Mouse (Mus musculus): ENCODE results near the gene Lenep.

GRCm38 (mm10) chr3:89402693-89403092 is at the start of gene Lenep:
- no peak for TF ChIP-seq POLR2A (IDR thresholded peaks at IDR 0.05; ENCODE audit: low read depth, low read length)
- TF ChIP-seq CTCF (conservative IDR thresholded peaks at IDR 0.05; ENCODE audit: insufficient read depth, insufficient read length, low read depth, low read length), result no peak
